Mouse (Mus musculus): ENCODE data around the gene Galnt7. TPM values are rescaled to one million over a fixed set of nuclear protein-coding genes. Genes with fewer than 3 reads are reported as not detected.
A peak's percentile ranks its signal among the peaks of the same experiment; 100 is the strongest.

Galnt7 gene
- total and polyA plus RNA-seq, 3 experiments, result 26.7 to 33.5 (median 32.7) TPM

DNA sequence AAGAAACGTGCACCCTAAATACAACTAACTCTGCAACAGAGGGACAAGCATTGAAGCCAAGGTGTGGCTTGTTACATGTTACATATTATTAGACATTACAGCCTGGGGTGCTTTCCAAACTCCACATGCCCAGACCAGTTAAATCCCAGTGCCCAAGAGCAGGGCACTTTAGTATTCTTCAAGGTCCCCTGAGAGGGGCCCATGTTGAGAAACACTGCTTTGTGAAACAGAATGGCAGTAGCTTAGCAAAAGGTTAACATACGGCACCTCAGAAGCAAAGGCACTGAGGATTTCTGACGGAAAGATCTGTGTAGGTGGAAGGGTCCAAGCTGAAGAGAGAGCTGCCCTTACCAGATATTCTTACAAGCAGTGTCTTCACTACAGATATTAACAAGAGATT is 67.0 kb downstream of the Galnt7 start:
- H3K4me3 ChIP-seq (replicated peaks in 1 of 3; ENCODE audit: low read depth in 2 of 3, low read length in 2 of 3, poor library complexity in 1 of 3), result no peak overlapping the region
- in situ Hi-C loops (cut with MboI; ENCODE audit: low pct_ligation_motif_present, low pct_unique_long_range_greater_than_20kb, low sequenced_read_pairs) (no loop called here), dilution Hi-C loops (cut with MboI; ENCODE audit: extremely low pct_ligation_motif_present, extremely low pct_unique_long_range_greater_than_20kb, low sequenced_read_pairs) (no loop called here)
- H3K27me3 ChIP-seq (replicated peaks), result no peaks in the 10 kb centered on the region
- H3K27ac ChIP-seq (ENCODE audit: insufficient read depth, low read depth), result peak overlapping the region; percentile 85
- peaks cover 30% of the 10 kb centered on the region for H3K79me2 ChIP-seq (replicated peaks; ENCODE audit: control insufficient read depth, extremely low read depth, insufficient read depth, poor library complexity, severe bottlenecking)
- H3K36me3 ChIP-seq (replicated peaks in 1 of 2; ENCODE audit: control insufficient read depth in 1 of 2, insufficient read depth in 1 of 2, low read length in 1 of 2), result peaks cover 17 to 36% of the 10 kb centered on the region in 2 experiments
- peak overlapping the region; percentile 68 for H3K9ac ChIP-seq (ENCODE audit: insufficient read depth, low read depth)
- H3K4me2 ChIP-seq (ENCODE audit: insufficient read depth, low read depth, poor library complexity, severe bottlenecking), result peak overlapping the region; percentile 59
- DNase-seq (ENCODE audit: extremely low read depth), result no peak
- H3K9me3 ChIP-seq (replicated peaks; ENCODE audit: low read length), result peaks cover 4% of the 10 kb centered on the region
- TF ChIP-seq E2F4 (IDR thresholded peaks at IDR 0.05; ENCODE audit: insufficient replicate concordance, low read depth, low read length) (no peak), HCFC1 (IDR thresholded peaks at IDR 0.05; ENCODE audit: low read depth, low read length) (no peak), POLR2AphosphoS2 (IDR thresholded peaks at IDR 0.05; ENCODE audit: low read depth, low read length) (no peak), RCOR1 (conservative IDR thresholded peaks at IDR 0.05; ENCODE audit: low read depth, low read length) (no peak), BHLHE40 (IDR thresholded peaks at IDR 0.05; ENCODE audit: low read depth, low read length) (peak; percentile 81), IRF4 (IDR thresholded peaks at IDR 0.05; ENCODE audit: low read depth, low read length) (0 out of 2 replicates have a peak, but pooled peaks have one; percentile 18), SIN3A (IDR thresholded peaks at IDR 0.05; ENCODE audit: low read length) (0 out of 2 replicates have a peak, but pooled peaks have one; percentile 18), MEF2A (IDR thresholded peaks at IDR 0.05; ENCODE audit: borderline replicate concordance, low read depth, low read length) (0 out of 2 replicates have a peak, but pooled peaks have one; percentile 28), ZMIZ1 (IDR thresholded peaks at IDR 0.05; ENCODE audit: low read depth, low read length) (no peak), NELFE (IDR thresholded peaks at IDR 0.05; ENCODE audit: low read depth, low read length) (no peak), CHD1 (IDR thresholded peaks at IDR 0.05; ENCODE audit: low read depth, low read length) (0 out of 2 replicates have a peak, but pooled peaks have one; percentile 55), TCF12 (IDR thresholded peaks at IDR 0.05; ENCODE audit: low read depth, low read length) (0 out of 2 replicates have a peak, but pooled peaks have one; percentile 19), ZNF384 (IDR thresholded peaks at IDR 0.05; ENCODE audit: low read depth, low read length) (no peak), TBP (conservative IDR thresholded peaks at IDR 0.05; ENCODE audit: low read depth, low read length) (no peak), MAX (IDR thresholded peaks at IDR 0.05; ENCODE audit: low read length) (no peak), RAD21 (IDR thresholded peaks at IDR 0.05; ENCODE audit: low read depth, low read length) (no peak), NRF1 (IDR thresholded peaks at IDR 0.05; ENCODE audit: low read depth, low read length) (no peak), EP300 (IDR thresholded peaks at IDR 0.05; ENCODE audit: low read length) (no peak; the same call in 1 of the 2 replicates), ELF1 (IDR thresholded peaks at IDR 0.05; ENCODE audit: low read depth, low read length) (no peak), UBTF (IDR thresholded peaks at IDR 0.05; ENCODE audit: low read depth, low read length) (no peak), JUND (conservative IDR thresholded peaks at IDR 0.05; ENCODE audit: low read depth, low read length) (no peak), CHD2 (IDR thresholded peaks at IDR 0.05; ENCODE audit: low read length) (no peak), PAX5 (IDR thresholded peaks at IDR 0.05; ENCODE audit: low read length) (no peak), MAZ (IDR thresholded peaks at IDR 0.05; ENCODE audit: low read depth, low read length) (no peak), SMC3 (IDR thresholded peaks at IDR 0.05; ENCODE audit: low read depth, low read length) (no peak), USF2 (conservative IDR thresholded peaks at IDR 0.05; ENCODE audit: low read depth, low read length) (no peak), ETS1 (conservative IDR thresholded peaks at IDR 0.05; ENCODE audit: low read depth, low read length) (0 out of 2 replicates have a peak, but pooled peaks have one; percentile 15), MYC (IDR thresholded peaks at IDR 0.05; ENCODE audit: low read depth, low read length) (0 out of 2 replicates have a peak, but pooled peaks have one; percentile 18)
- peaks cover 12 to 74% of the 10 kb centered on the region in 2 experiments for H3K4me1 ChIP-seq (ENCODE audit: control insufficient read depth in 1 of 2, insufficient read depth in 2 of 2)

Data from CH12.LX (cell line).